Mouse (Mus musculus): Measurements from ENCODE around the gene Tmem206. TPM values are rescaled to one million over a fixed set of nuclear protein-coding genes. Genes with fewer than 3 reads are reported as not detected.

The Tmem206 gene
- 1 to 10 TPM; 3.1 to 4.7 TPM for total RNA-seq (2023)

DNA sequence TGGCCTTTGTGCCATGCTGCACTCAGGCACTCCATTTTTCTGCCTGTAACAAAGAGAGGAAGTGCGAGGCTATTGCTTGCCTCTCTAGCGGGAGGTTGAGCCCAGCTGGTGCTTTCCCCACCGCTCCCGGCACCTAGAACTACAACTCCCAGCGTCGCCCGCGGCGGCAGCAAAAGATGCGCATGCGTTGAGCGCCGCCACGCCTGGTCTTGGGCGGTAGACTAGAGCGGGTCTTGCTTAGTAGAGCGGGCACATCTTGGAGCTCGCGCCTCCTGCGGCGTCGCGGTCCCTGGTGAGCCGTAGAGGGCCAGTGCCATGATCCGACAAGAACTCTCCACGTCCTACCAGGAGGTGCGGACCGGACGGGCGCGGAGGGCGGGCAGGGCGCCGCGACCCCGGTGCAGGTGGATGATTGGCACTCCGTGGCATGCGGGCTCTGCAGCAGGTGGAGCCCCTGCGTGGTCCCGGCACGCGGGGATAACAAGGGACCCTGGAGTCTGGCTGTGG, at the start of gene Tmem206:
TSS of gene Tmem206 (plus strand) at position 187 of the 507 bp plus-strand sequence.

GRCm38 (mm10) chr1:191317591-191318196, 8.0 kb upstream of the Tmem206 start, which contains the start of gene Nenf:
TSS of gene Nenf (minus strand) at chr1:191318194.

Other genes starting within 250 kb of the Tmem206 start
- 1 to 10 TPM; 1.3 to 3.8 TPM for gene Batf3, start 228.1 kb upstream of the Tmem206 start, total RNA-seq (2023)
- gene Fam71a, start 161.1 kb upstream of the Tmem206 start, total RNA-seq (2023) = 1 to 10 TPM in 1 of 2 experiments, under 1 TPM in 1; 0.88 to 2.5 TPM
- 100 to 1,000 TPM; 289 to 350 TPM for gene Atf3, start 107.9 kb upstream of the Tmem206 start, total RNA-seq (2023)
- 1 to 10 TPM; 6.9 to 8.2 TPM for gene Nenf, start 7.7 kb upstream of the Tmem206 start, total RNA-seq (2023)
- gene Ppp2r5a, start 77.4 kb downstream of the Tmem206 start, total RNA-seq (2023) = 100 to 1,000 TPM; 327 to 351 TPM
- 10 to 100 TPM; 33.9 to 36.3 TPM for gene Dtl, start 249.6 kb downstream of the Tmem206 start, total RNA-seq (2023)
- 10 to 100 TPM; 27.0 to 32.1 TPM for gene Ints7, start 249.7 kb downstream of the Tmem206 start, total RNA-seq (2023)

All from neutrophil, adult 59 days (primary cell).